Mouse (Mus musculus): ENCODE data around the gene Nrip1. TPM values are rescaled to one million over a fixed set of nuclear protein-coding genes. Genes with fewer than 3 reads are reported as not detected.

The Nrip1 gene
- polyA plus RNA-seq, 1 experiment from 2014 or later, result 56.8 TPM

DNA sequence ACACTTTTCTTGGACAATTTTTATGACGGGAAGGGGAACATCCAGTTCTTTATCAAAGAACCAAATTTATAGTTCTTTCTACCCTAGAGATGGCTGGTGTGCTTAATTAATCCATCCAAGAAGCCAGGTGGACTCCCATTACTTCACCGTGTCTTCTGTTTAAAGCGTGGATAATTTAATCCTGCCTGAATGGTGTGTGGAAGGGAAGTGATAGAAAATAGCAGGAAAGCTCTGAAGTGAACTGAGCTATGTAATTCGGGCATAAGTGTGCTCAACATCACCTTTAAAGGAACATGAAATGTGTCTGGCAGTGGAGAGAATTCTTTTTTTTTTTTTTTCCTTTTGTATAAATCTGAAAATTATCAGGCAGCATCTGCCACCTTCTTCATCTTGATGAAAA, 12.4 kb upstream of the Nrip1 start:
- Histone ChIP-seq H3K9ac (ENCODE audit: low read depth, low read length) (no peak overlapping the region), H3K36me3 (ENCODE audit: control insufficient read depth, insufficient read depth, low read length) (no peaks in the 10 kb centered on the region), H3K9me3 (ENCODE audit: control insufficient read depth, low read length) (no peaks in the 10 kb centered on the region), H3K4me1 (ENCODE audit: control insufficient read depth, insufficient read depth, low read length) (no peaks in the 10 kb centered on the region), H3K4me3 (ENCODE audit: low read length) (no peak overlapping the region), H3K27ac (ENCODE audit: low read depth, low read length) (no peak overlapping the region), H3K27me3 (ENCODE audit: control insufficient read depth, insufficient read depth, low read length) (no peaks in the 10 kb centered on the region), H3K4me2 (replicated peaks; ENCODE audit: low read depth, low read length) (no peak overlapping the region)
- 81% methylated on average over 4 of the region's 4 CpGs for WGBS
- ATAC-seq (ENCODE audit: low FRiP score, low TSS enrichment), result no peak

DNA sequence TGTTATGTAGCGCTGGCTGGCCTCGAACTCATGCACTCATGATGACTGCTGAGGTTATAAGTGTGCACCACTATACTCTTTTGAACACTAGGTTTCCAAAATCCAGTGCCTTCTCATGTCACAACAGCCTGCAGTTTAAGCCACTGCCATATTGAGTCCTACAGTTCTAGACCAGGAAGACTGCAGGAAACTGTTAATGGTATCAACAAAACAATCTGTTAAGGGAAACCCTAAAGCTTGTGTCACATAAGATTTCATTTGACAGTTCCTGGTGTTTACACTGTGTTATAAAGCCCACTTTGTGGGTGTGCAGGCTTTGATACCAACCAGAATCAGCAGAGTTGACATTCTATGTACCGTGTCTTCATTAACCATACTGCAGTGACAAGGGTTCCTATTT, 3.6 kb upstream of the Nrip1 start:
- 95% methylated on average over 3 of the region's 3 CpGs for WGBS
- Histone ChIP-seq H3K27ac (ENCODE audit: low read depth, low read length) (no peak overlapping the region), H3K4me2 (replicated peaks; ENCODE audit: low read depth, low read length) (no peak overlapping the region), H3K36me3 (ENCODE audit: control insufficient read depth, insufficient read depth, low read length) (no peaks in the 10 kb centered on the region), H3K9ac (ENCODE audit: low read depth, low read length) (no peak overlapping the region), H3K4me1 (ENCODE audit: control insufficient read depth, insufficient read depth, low read length) (no peaks in the 10 kb centered on the region), H3K4me3 (ENCODE audit: low read length) (no peak overlapping the region), H3K9me3 (ENCODE audit: control insufficient read depth, low read length) (no peaks in the 10 kb centered on the region), H3K27me3 (ENCODE audit: control insufficient read depth, insufficient read depth, low read length) (no peaks in the 10 kb centered on the region)
- no peak for ATAC-seq (ENCODE audit: low FRiP score, low TSS enrichment)

DNA sequence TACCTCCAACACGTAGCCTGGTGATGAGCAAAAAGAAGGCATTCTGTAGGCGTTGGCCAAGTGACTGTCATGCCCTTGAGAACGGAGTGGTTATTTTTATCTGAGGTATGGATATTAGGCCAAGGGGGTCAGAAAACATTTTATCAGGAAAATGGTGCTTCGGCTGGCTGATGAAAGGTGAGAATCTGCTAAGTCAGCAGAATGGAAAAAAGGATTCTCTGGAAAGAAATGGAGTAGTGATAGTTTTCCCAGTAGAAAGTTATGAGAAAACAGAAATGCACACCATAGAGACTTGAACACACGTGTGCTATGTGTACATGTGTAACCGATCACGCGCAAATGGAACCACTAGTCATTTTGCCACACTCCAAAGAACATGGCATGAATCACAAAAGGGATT, 3.0 kb upstream of the Nrip1 start:
- Histone ChIP-seq H3K4me2 (replicated peaks; ENCODE audit: low read depth, low read length) (no peak overlapping the region), H3K4me1 (ENCODE audit: control insufficient read depth, insufficient read depth, low read length) (no peaks in the 10 kb centered on the region), H3K27ac (ENCODE audit: low read depth, low read length) (no peak overlapping the region), H3K9ac (ENCODE audit: low read depth, low read length) (no peak overlapping the region), H3K36me3 (ENCODE audit: control insufficient read depth, insufficient read depth, low read length) (no peaks in the 10 kb centered on the region), H3K4me3 (ENCODE audit: low read length) (no peak overlapping the region), H3K27me3 (ENCODE audit: control insufficient read depth, insufficient read depth, low read length) (no peaks in the 10 kb centered on the region), H3K9me3 (ENCODE audit: control insufficient read depth, low read length) (no peaks in the 10 kb centered on the region)
- no peak for ATAC-seq (ENCODE audit: low FRiP score, low TSS enrichment)
- 93% methylated on average over 8 of the region's 8 CpGs for WGBS

DNA sequence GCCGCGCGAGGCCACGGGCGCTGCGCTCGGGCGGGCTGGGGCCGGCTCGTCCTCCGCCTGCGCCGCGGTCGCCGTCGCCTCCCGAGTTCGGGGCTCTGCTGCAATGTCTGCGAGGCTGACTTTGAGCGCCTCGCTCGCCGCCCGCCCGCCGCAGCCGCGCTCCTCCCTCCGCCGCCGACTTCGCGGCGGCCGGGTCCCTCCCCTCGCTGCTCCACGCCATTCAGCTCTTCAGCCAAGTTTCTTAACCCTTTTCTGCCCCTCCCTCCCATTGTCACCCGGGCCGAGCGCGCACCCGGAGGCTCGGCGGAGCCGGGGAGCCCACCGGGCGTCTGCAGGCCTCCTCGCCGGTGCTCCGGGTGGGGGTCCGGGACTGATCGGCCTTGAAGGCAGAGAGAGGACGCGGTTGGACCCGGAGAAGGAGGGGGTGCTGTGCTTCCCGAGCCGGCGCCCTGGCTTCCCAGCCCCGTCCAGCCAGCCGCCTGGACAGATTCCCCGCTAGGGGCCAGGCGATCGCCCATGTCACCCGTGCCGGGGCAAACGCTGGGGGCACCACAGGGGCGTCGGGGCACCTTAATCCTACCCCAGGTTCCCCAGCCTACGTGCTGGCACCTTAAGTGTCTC, 576 bp downstream of the Nrip1 start:
- Histone ChIP-seq H3K4me1 (ENCODE audit: control insufficient read depth, insufficient read depth, low read length) (peaks cover 24% of the 10 kb centered on the region; the same call in 1 of the 2 replicates), H3K9ac (ENCODE audit: low read depth, low read length) (peak overlapping the region; percentile 95), H3K4me2 (replicated peaks; ENCODE audit: low read depth, low read length) (peak overlapping the region; percentile 57), H3K4me3 (ENCODE audit: low read length) (peak overlapping the region; percentile 81), H3K27ac (ENCODE audit: low read depth, low read length) (peak overlapping the region; percentile 94), H3K9me3 (ENCODE audit: control insufficient read depth, low read length) (no peaks in the 10 kb centered on the region), H3K36me3 (ENCODE audit: control insufficient read depth, insufficient read depth, low read length) (no peaks in the 10 kb centered on the region), H3K27me3 (ENCODE audit: control insufficient read depth, insufficient read depth, low read length) (no peaks in the 10 kb centered on the region)
- 2% methylated on average over 58 of the region's 70 CpGs for WGBS
- ATAC-seq (ENCODE audit: low FRiP score, low TSS enrichment), result peak; percentile 91

DNA sequence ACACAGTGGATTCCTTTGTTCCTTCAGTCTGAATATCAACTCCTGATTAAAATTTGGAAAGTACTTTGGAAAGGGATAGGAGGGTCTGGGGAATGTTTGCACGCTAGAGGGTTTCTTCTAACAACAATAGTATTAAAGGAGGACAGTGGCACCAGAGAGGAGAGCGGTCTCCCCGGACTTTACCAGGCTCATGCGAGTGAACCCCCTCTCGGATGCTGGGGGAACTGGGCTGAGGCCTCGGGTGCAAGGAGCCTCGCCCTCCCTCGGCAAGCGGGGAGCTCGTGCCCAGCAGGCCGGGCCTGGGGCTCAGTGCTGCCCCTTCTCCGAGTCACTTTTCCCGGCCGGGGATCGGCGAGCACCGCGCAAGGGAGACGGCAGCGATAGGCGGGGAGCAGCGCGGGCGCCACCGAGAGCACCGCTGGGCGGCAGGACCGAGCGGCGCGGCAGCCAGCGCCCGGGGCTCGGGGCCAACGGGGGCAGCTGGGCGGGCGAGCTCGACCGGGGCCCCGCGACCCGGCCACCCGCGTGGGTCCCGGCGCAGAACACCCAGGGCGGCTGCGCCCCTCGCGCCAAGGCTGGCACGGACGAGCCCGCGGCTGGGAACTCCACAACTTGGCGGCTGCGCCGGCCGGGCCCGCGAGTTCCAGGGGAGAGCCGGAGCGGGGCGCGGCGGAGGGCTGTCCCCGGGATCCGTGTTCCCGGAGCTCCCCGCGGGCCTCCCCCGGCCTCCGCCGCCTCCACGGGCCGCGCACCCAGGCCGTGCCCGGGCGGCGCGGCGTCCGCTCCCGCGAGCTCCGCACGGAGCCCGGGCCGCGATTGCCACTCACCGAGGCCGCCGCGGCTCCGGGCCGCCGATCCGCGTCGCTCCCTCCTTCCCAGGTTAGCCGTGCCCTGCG, 1.3 kb downstream of the Nrip1 start:
- Histone ChIP-seq H3K9ac (ENCODE audit: low read depth, low read length) (peak overlapping the region; percentile 95), H3K4me1 (ENCODE audit: control insufficient read depth, insufficient read depth, low read length) (peaks cover 27% of the 10 kb centered on the region; the same call in 1 of the 2 replicates), H3K4me3 (ENCODE audit: low read length) (peak overlapping the region; percentile 81), H3K36me3 (ENCODE audit: control insufficient read depth, insufficient read depth, low read length) (no peaks in the 10 kb centered on the region), H3K27ac (ENCODE audit: low read depth, low read length) (peak overlapping the region; percentile 94), H3K27me3 (ENCODE audit: control insufficient read depth, insufficient read depth, low read length) (no peaks in the 10 kb centered on the region), H3K4me2 (replicated peaks; ENCODE audit: low read depth, low read length) (peak overlapping the region; percentile 57), H3K9me3 (ENCODE audit: control insufficient read depth, low read length) (no peaks in the 10 kb centered on the region)
- ATAC-seq (ENCODE audit: low FRiP score, low TSS enrichment), result peak; percentile 38
- WGBS, result under 1% methylated on average over 62 of the region's 102 CpGs

DNA sequence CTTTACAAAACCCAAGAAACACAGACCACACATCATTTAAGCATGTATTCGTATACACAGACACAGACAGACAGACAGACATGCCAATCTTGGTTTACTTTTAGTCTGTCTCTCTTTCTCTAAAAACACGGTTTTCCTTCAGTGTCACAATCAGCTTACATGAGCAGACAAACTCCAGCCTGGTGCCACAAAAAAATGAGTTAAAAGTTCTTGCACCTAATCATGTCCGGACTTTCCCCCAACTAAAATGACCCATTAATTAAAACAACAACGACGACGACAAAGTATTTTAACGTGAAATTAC, 2.1 kb downstream of the Nrip1 start:
- H3K9me3 ChIP-seq (ENCODE audit: control insufficient read depth, low read length), result no peaks in the 10 kb centered on the region
- H3K36me3 ChIP-seq (ENCODE audit: control insufficient read depth, insufficient read depth, low read length), result no peaks in the 10 kb centered on the region
- 2% methylated on average over 7 of the region's 7 CpGs for WGBS
- peak overlapping the region; percentile 95 for H3K9ac ChIP-seq (ENCODE audit: low read depth, low read length)
- no peak for ATAC-seq (ENCODE audit: low FRiP score, low TSS enrichment)
- peak overlapping the region; percentile 81 for H3K4me3 ChIP-seq (ENCODE audit: low read length)
- no peaks in the 10 kb centered on the region for H3K27me3 ChIP-seq (ENCODE audit: control insufficient read depth, insufficient read depth, low read length)
- peak overlapping the region; percentile 57 for H3K4me2 ChIP-seq (replicated peaks; ENCODE audit: low read depth, low read length)
- H3K27ac ChIP-seq (ENCODE audit: low read depth, low read length), result no peak overlapping the region; the same call in 1 of the 2 replicates
- peaks cover 27% of the 10 kb centered on the region; the same call in 1 of the 2 replicates for H3K4me1 ChIP-seq (ENCODE audit: control insufficient read depth, insufficient read depth, low read length)

DNA sequence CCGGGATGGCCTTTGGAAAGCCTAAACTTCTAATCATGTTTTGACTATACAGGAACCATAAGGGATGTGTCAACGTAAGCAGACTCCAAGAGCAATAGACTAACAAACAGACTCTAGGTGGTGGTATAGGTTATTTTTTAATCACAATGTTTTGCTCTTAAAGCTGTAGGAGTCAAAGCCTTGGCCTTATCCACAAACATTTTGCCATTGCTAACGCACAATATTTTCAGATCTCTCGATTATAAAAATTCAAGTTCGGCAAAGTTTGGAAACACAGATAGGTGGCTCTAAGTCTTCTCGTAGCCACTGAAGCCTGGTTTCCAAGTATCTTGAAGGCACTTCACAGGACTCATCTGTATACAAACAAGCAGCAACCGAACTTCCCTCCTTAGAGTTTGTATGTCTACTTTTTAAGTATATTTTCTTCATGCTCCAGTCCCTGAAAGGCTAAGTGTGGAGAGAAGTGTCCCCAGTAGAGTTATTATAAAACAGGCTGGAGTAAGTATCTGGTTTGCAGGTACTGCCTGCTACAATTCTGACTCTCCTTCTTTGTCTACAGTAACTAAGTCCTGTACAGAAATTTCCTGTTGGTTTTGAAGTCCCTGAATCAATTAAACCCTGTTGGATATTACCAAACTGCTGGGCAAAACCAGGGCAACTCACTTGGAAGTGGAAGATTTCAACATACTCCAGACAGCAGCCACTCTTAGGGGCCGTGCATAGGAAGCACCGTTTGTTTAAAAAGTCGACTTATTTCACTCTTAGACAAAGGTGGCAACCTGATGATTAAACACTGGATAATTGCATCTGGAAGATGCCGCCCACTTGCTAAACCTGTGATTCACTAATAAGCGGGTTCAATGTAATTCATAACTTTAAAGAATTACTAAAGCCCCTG, 2.7 kb downstream of the Nrip1 start:
- H3K36me3 ChIP-seq (ENCODE audit: control insufficient read depth, insufficient read depth, low read length), result no peaks in the 10 kb centered on the region
- H3K27me3 ChIP-seq (ENCODE audit: control insufficient read depth, insufficient read depth, low read length), result no peaks in the 10 kb centered on the region
- H3K4me2 ChIP-seq (replicated peaks; ENCODE audit: low read depth, low read length), result peak overlapping the region; percentile 57
- no peaks in the 10 kb centered on the region for H3K9me3 ChIP-seq (ENCODE audit: control insufficient read depth, low read length)
- H3K9ac ChIP-seq (ENCODE audit: low read depth, low read length), result peak overlapping the region; percentile 95
- no peak for ATAC-seq (ENCODE audit: low FRiP score, low TSS enrichment)
- H3K4me3 ChIP-seq (ENCODE audit: low read length), result peak overlapping the region; percentile 81
- peaks cover 27% of the 10 kb centered on the region; the same call in 1 of the 2 replicates for H3K4me1 ChIP-seq (ENCODE audit: control insufficient read depth, insufficient read depth, low read length)
- peak overlapping the region; percentile 52 for H3K27ac ChIP-seq (ENCODE audit: low read depth, low read length)
- 19% methylated on average over 12 of the region's 12 CpGs for WGBS

DNA sequence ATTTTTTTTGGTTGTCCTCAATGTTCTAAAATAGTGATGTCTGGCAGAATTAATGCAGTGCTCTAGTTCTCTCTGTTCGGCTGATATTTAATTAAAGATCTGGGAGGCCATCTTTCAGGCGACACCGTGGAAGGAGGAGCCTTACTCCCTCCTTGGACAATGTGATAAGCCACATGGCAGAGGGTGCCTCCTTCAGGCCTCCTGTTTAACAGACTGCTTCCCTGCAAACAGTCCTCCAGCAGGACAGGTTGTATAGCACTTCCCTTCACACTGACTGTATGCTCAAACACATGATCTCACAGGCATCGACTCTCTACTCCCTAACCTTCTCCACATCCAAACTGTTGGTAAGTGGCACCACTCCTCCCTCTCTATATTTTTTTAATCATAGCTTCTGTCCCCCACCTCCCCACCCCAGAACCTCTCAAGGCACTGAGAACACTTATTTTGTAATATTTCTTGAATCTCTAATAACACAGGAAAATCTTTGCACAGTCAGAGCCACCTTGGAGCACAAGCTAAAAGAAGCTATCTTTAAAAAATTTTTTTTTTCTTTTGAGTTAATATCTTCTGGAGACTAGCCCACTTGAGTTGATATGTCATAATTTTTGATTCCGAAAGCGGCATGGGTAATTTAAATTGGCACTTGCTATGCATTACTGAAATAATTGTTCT, 3.4 kb downstream of the Nrip1 start:
- Histone ChIP-seq H3K4me2 (replicated peaks; ENCODE audit: low read depth, low read length) (peak overlapping the region; percentile 57), H3K9ac (ENCODE audit: low read depth, low read length) (no peak overlapping the region), H3K4me3 (ENCODE audit: low read length) (peak overlapping the region; percentile 81), H3K27me3 (ENCODE audit: control insufficient read depth, insufficient read depth, low read length) (no peaks in the 10 kb centered on the region), H3K36me3 (ENCODE audit: control insufficient read depth, insufficient read depth, low read length) (no peaks in the 10 kb centered on the region), H3K4me1 (ENCODE audit: control insufficient read depth, insufficient read depth, low read length) (peaks cover 31% of the 10 kb centered on the region; the same call in 1 of the 2 replicates), H3K9me3 (ENCODE audit: control insufficient read depth, low read length) (no peaks in the 10 kb centered on the region), H3K27ac (ENCODE audit: low read depth, low read length) (no peak overlapping the region)
- WGBS, result 16% methylated on average over 6 of the region's 6 CpGs
- ATAC-seq (ENCODE audit: low FRiP score, low TSS enrichment), result no peak
